12 mouse cellular contexts compared by ENCODE assay signal in genomic region chr4:72160102-72160511, GRCm38 (mm10). TPM values are rescaled to one million over a fixed set of nuclear protein-coding genes. Genes with fewer than 3 reads are reported as not detected.
A peak's percentile ranks its signal among the peaks of the same experiment; 100 is the strongest.
DNase-seq lines count a peak whose midpoint lies in the region; ATAC-seq and TF ChIP-seq lines count a peak whose summit lies in the region.
"Had no signal": no experiment of that assay in that cellular context is flagged by ENCODE, and none has a peak within 500 bp of the region (broad histone marks: within the 10 kb centered on the region; RNA-seq: fewer than 3 reads in every experiment).

No protein-coding gene starts in this region.

- no peaks in the 10 kb centered on the region for H3K4me1 ChIP-seq in lung, embryonic 14.5 days (ENCODE audit: insufficient read depth)
- H3K4me1 ChIP-seq in forebrain, embryonic 14.5 days (ENCODE audit: control insufficient read depth, insufficient read depth, low read length), result peaks cover 22% of the 10 kb centered on the region
- H3K4me1 ChIP-seq in heart, embryonic 11.5 days (ENCODE audit: control insufficient read depth, insufficient read depth, low read length), result peaks cover 11% of the 10 kb centered on the region

- H3K27me3 ChIP-seq in lung, embryonic 14.5 days (ENCODE audit: insufficient read depth, low read length), result no peaks in the 10 kb centered on the region
- no peaks in the 10 kb centered on the region for H3K27me3 ChIP-seq in forebrain, embryonic 14.5 days (replicated peaks; ENCODE audit: control insufficient read depth, insufficient read depth, low read length)
- H3K27me3 ChIP-seq in heart, embryonic 11.5 days (ENCODE audit: control insufficient read depth, insufficient read depth, low read length), result peaks cover 15% of the 10 kb centered on the region
- H3K27me3 ChIP-seq: CH12.LX; limb, embryonic 12.5 days had no signal

- WGBS in lung, embryonic 14.5 days, result 82% methylated on average over 14 of the region's 14 CpGs
- 9% methylated on average over 14 of the region's 14 CpGs for WGBS in forebrain, embryonic 14.5 days
- WGBS in heart, embryonic 11.5 days (ENCODE audit: insufficient replicate concordance), result 57% methylated on average over 14 of the region's 14 CpGs

- 0 out of 2 replicates have a peak, but pooled peaks have one; percentile 21 for ATAC-seq in lung, embryonic 14.5 days (ENCODE audit: insufficient read depth)
- ATAC-seq in forebrain, embryonic 14.5 days, result peak; percentile 79
- no peak for ATAC-seq in heart, embryonic 11.5 days (replicated peaks; ENCODE audit: insufficient number of reproducible peaks, low FRiP score, low TSS enrichment)

- H3K36me3 ChIP-seq in lung, embryonic 14.5 days (ENCODE audit: insufficient read depth), result peaks cover 26% of the 10 kb centered on the region
- H3K36me3 ChIP-seq in forebrain, embryonic 14.5 days (ENCODE audit: control insufficient read depth, insufficient read depth, low read length), result peaks cover 17% of the 10 kb centered on the region; the same call in 1 of the 2 replicates
- no peaks in the 10 kb centered on the region for H3K36me3 ChIP-seq in heart, embryonic 11.5 days (ENCODE audit: control insufficient read depth, insufficient read depth, low read length)

- no peak overlapping the region for H3K4me3 ChIP-seq in lung, embryonic 14.5 days (ENCODE audit: low read depth, low read length)
- no peak overlapping the region for H3K4me3 ChIP-seq in forebrain, embryonic 14.5 days (ENCODE audit: low read depth, low read length)
- H3K4me3 ChIP-seq in heart, embryonic 11.5 days (ENCODE audit: low read depth, low read length), result no peak overlapping the region
- H3K4me3 ChIP-seq: limb, embryonic 12.5 days had no signal

- H3K27ac ChIP-seq in lung, embryonic 14.5 days (ENCODE audit: low read depth), result no peak overlapping the region
- no peak overlapping the region for H3K27ac ChIP-seq in forebrain, embryonic 14.5 days (ENCODE audit: low read depth, low read length)
- H3K27ac ChIP-seq in heart, embryonic 11.5 days (ENCODE audit: low read depth, low read length), result no peak overlapping the region
- H3K27ac ChIP-seq: limb, embryonic 12.5 days; macrophage had no signal

- no peak for DNase-seq in lung, embryonic 14.5 days
- DNase-seq in lung, postnatal 25 days (ENCODE audit: low spot score), result no peak
- peak; percentile 68 for DNase-seq in forebrain, embryonic 14.5 days (ENCODE audit: low spot score)
- peak; percentile 11 to 24 for DNase-seq in kidney, postnatal 36 days
- DNase-seq in retina, embryonic 14.5 days (ENCODE audit: low spot score), result peak; percentile 96
- no peak for DNase-seq in urinary bladder, adult 2 months (ENCODE audit: low spot score)
- no peak for DNase-seq in natural killer cell, adult 2 months (ENCODE audit: low spot score in 2 of 2)
- DNase-seq: cerebellum, adult 11-12 months had no signal

- H3K4me2 ChIP-seq in lung, embryonic 14.5 days, result no peak overlapping the region
- H3K4me2 ChIP-seq in forebrain, embryonic 14.5 days (ENCODE audit: low read length), result peak overlapping the region; percentile 1; the same call in 1 of the 2 replicates
- H3K4me2 ChIP-seq in heart, embryonic 11.5 days, result no peak overlapping the region
- H3K4me2 ChIP-seq: limb, embryonic 12.5 days had no signal

- TF ChIP-seq CTCF in lung, embryonic 14.5 days (IDR thresholded peaks at IDR 0.05; ENCODE audit: low read depth), result no peak

- no peaks in the 10 kb centered on the region for H3K9me3 ChIP-seq in lung, embryonic 14.5 days (ENCODE audit: low read depth, low read length)
- no peaks in the 10 kb centered on the region for H3K9me3 ChIP-seq in forebrain, embryonic 14.5 days (replicated peaks; ENCODE audit: control insufficient read depth, low read length)
- no peaks in the 10 kb centered on the region for H3K9me3 ChIP-seq in heart, embryonic 11.5 days (replicated peaks; ENCODE audit: control insufficient read depth, low read length)
- H3K9me3 ChIP-seq: limb, embryonic 12.5 days had no signal

- H3K9ac ChIP-seq in lung, embryonic 14.5 days, result no peak overlapping the region
- H3K9ac ChIP-seq in forebrain, embryonic 14.5 days (ENCODE audit: low read length), result no peak overlapping the region
- no peak overlapping the region for H3K9ac ChIP-seq in heart, embryonic 11.5 days (ENCODE audit: low read depth, low read length)
- H3K9ac ChIP-seq: limb, embryonic 12.5 days had no signal

RNA-seq across cellular contexts. Expression of gene Tle1, which starts 40.6 kb away (rescaled TPM):
- 24.1 and 25.1 TPM in 2 replicates for polyA plus RNA-seq in lung, embryonic 14.5 days (2014; fragmentation: Nextera tagmentation; extraction: Ambion mirVana)
- polyA plus RNA-seq in forebrain, embryonic 14.5 days (2014; fragmentation: Nextera tagmentation; extraction: Ambion mirVana), result 38.7 and 41.2 TPM in 2 replicates
- polyA plus RNA-seq in urinary bladder, adult 2 months (2012; rRNA removed), result 32.0 and 32.4 TPM in 2 replicates
- 9.7 and 11.7 TPM in 2 replicates for polyA plus RNA-seq in heart, embryonic 11.5 days (2014; fragmentation: Nextera tagmentation; extraction: Ambion mirVana)

Comparison
In these comparisons a context has a peak if more than half of its experiments do, and no peak if none do; other contexts are left out.
1. DNase-seq: peak in forebrain, embryonic 14.5 days (single experiment), kidney, postnatal 36 days (2 of 2) and retina, embryonic 14.5 days (single experiment); none in lung, embryonic 14.5 days (single experiment), lung, postnatal 25 days (single experiment), urinary bladder, adult 2 months (single experiment) and natural killer cell, adult 2 months (0 of 2).